In the genomic region with DNA sequence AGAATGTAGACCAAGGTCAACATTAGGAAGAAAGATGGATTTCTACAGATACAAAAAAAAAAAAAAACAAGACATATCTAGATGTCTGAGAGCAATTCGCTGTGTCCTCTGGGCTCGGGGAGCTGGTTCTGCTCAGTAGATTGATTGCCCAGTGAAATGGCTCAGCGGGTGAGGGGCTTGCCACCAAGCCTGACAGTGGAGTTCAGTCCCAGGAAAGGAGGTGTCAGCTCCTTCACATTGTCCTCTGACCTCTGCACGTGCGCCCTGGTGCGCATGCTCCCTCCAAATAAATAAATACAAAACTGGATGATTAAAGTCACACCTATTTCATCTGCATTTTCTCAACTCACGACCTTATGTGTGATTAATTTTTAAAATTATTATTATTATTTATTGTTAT, we compare ENCODE assay signal across 14 mouse cellular contexts. TPM values are rescaled to one million over a fixed set of nuclear protein-coding genes. Genes with fewer than 3 reads are reported as not detected.
A peak's percentile ranks its signal among the peaks of the same experiment; 100 is the strongest.
DNase-seq lines count a peak whose midpoint lies in the region; ATAC-seq and TF ChIP-seq lines count a peak whose summit lies in the region.
"Had no signal": no experiment of that assay in that cellular context is flagged by ENCODE, and none has a peak within 500 bp of the region (broad histone marks: within the 10 kb centered on the region; RNA-seq: fewer than 3 reads in every experiment).

No protein-coding gene starts in this region.

- TF ChIP-seq POLR2A in ES-Bruce4 (IDR thresholded peaks at IDR 0.05; ENCODE audit: insufficient read depth, low read length) = no peak

- peak; percentile 87 for TF ChIP-seq EP300 in ES-Bruce4 (IDR thresholded peaks at IDR 0.05; ENCODE audit: insufficient read depth, low read depth, low read length)

- peak overlapping the region; percentile 63; the same call in 1 of the 2 replicates for H3K27ac ChIP-seq in forebrain, embryonic 11.5 days (ENCODE audit: low read depth, low read length)
- no peak overlapping the region for H3K27ac ChIP-seq in forebrain, embryonic 13.5 days
- H3K27ac ChIP-seq in kidney, postnatal 0 days = 0 out of 2 replicates have a peak overlapping the region, but pooled peaks have one; percentile 54
- peak overlapping the region; percentile 94 for H3K27ac ChIP-seq in ES-Bruce4 (ENCODE audit: insufficient read depth, low read length)
- H3K27ac ChIP-seq in hindbrain, postnatal 0 days = peak overlapping the region; percentile 34; the same call in 1 of the 2 replicates

- no peaks in the 10 kb centered on the region for H3K9me3 ChIP-seq in forebrain, embryonic 11.5 days (ENCODE audit: control insufficient read depth, low read length)
- no peaks in the 10 kb centered on the region for H3K9me3 ChIP-seq in forebrain, embryonic 13.5 days (replicated peaks)
- H3K9me3 ChIP-seq in kidney, postnatal 0 days (replicated peaks; ENCODE audit: low read length) = no peaks in the 10 kb centered on the region
- no peaks in the 10 kb centered on the region for H3K9me3 ChIP-seq in ES-Bruce4 (replicated peaks; ENCODE audit: control insufficient read depth, insufficient read depth, low read length, poor library complexity, severe bottlenecking)
- H3K9me3 ChIP-seq in hindbrain, postnatal 0 days (ENCODE audit: low read length) = no peaks in the 10 kb centered on the region
- H3K9me3 ChIP-seq: heart, embryonic 10.5 days had no signal

- no peaks in the 10 kb centered on the region for H3K36me3 ChIP-seq in forebrain, embryonic 11.5 days (ENCODE audit: control insufficient read depth, insufficient read depth, low read length)
- no peaks in the 10 kb centered on the region for H3K36me3 ChIP-seq in forebrain, embryonic 13.5 days (ENCODE audit: poor library complexity, severe bottlenecking)
- H3K36me3 ChIP-seq in kidney, postnatal 0 days (ENCODE audit: insufficient read depth, low read length) = no peaks in the 10 kb centered on the region
- no peaks in the 10 kb centered on the region for H3K36me3 ChIP-seq in ES-Bruce4 (ENCODE audit: control insufficient read depth, insufficient read depth, low read length, poor library complexity, severe bottlenecking)
- no peaks in the 10 kb centered on the region for H3K36me3 ChIP-seq in hindbrain, postnatal 0 days (ENCODE audit: insufficient read depth, low read length)
- H3K36me3 ChIP-seq: heart, embryonic 10.5 days; limb, embryonic 13.5 days had no signal

- no peak for DNase-seq in forebrain, embryonic 11.5 days (ENCODE audit: low spot score)
- DNase-seq in kidney, postnatal 0 days (ENCODE audit: low spot score) = no peak
- DNase-seq in kidney, postnatal 36 days = no peak
- DNase-seq in hindbrain, postnatal 0 days (ENCODE audit: low spot score) = no peak
- DNase-seq in urinary bladder, postnatal 36 days (ENCODE audit: low spot score in 2 of 2) = no peak
- DNase-seq in layer of hippocampus, adult 9-10 months (ENCODE audit: low spot score) = no peak
- DNase-seq: cerebellum, postnatal 36 days; kidney, adult 18-20 months had no signal

- H3K27me3 ChIP-seq in forebrain, embryonic 11.5 days (ENCODE audit: control insufficient read depth, insufficient read depth, low read length) = no peaks in the 10 kb centered on the region
- no peaks in the 10 kb centered on the region for H3K27me3 ChIP-seq in forebrain, embryonic 13.5 days
- H3K27me3 ChIP-seq in kidney, postnatal 0 days (ENCODE audit: insufficient read depth, low read length) = no peaks in the 10 kb centered on the region
- H3K27me3 ChIP-seq in ES-Bruce4 (ENCODE audit: control insufficient read depth, insufficient read depth, low read length, poor library complexity, severe bottlenecking) = no peaks in the 10 kb centered on the region
- H3K27me3 ChIP-seq in hindbrain, postnatal 0 days (ENCODE audit: insufficient read depth, low read length) = no peaks in the 10 kb centered on the region
- H3K27me3 ChIP-seq: limb, embryonic 13.5 days had no signal

- no peak overlapping the region for H3K4me3 ChIP-seq in forebrain, embryonic 11.5 days (ENCODE audit: low read depth, low read length)
- no peak overlapping the region for H3K4me3 ChIP-seq in forebrain, embryonic 13.5 days
- H3K4me3 ChIP-seq in kidney, postnatal 0 days (replicated peaks; ENCODE audit: low read depth, low read length) = no peak overlapping the region
- no peak overlapping the region for H3K4me3 ChIP-seq in ES-Bruce4 (ENCODE audit: low read depth, low read length)
- no peak overlapping the region for H3K4me3 ChIP-seq in hindbrain, postnatal 0 days (ENCODE audit: low read length)
- H3K4me3 ChIP-seq: erythroblast, embryonic 14.5 days; heart, embryonic 10.5 days; limb, embryonic 13.5 days; myocyte had no signal

- 29% methylated on average over 7 of the region's 7 CpGs for WGBS in forebrain, embryonic 11.5 days
- 32% methylated on average over 7 of the region's 7 CpGs for WGBS in forebrain, embryonic 13.5 days
- WGBS in kidney, postnatal 0 days = 45% methylated on average over 7 of the region's 7 CpGs
- WGBS in hindbrain, postnatal 0 days = 34% methylated on average over 7 of the region's 7 CpGs

- no peak overlapping the region for H3K9ac ChIP-seq in forebrain, embryonic 11.5 days (ENCODE audit: low read length)
- H3K9ac ChIP-seq in forebrain, embryonic 13.5 days = no peak overlapping the region
- no peak overlapping the region for H3K9ac ChIP-seq in kidney, postnatal 0 days (ENCODE audit: low read depth, low read length)
- no peak overlapping the region for H3K9ac ChIP-seq in ES-Bruce4 (ENCODE audit: low read depth, poor library complexity, severe bottlenecking)
- no peak overlapping the region for H3K9ac ChIP-seq in hindbrain, postnatal 0 days (replicated peaks; ENCODE audit: low read length)
- H3K9ac ChIP-seq: limb, embryonic 13.5 days had no signal

- H3K4me2 ChIP-seq in forebrain, embryonic 11.5 days (ENCODE audit: low read depth, low read length, severe bottlenecking) = no peak overlapping the region
- H3K4me2 ChIP-seq in forebrain, embryonic 13.5 days = no peak overlapping the region
- no peak overlapping the region for H3K4me2 ChIP-seq in kidney, postnatal 0 days (ENCODE audit: low read length)
- H3K4me2 ChIP-seq in hindbrain, postnatal 0 days (ENCODE audit: low read depth, low read length) = no peak overlapping the region
- H3K4me2 ChIP-seq: limb, embryonic 13.5 days had no signal

- peaks cover 4% of the 10 kb centered on the region; the same call in 1 of the 2 replicates for H3K4me1 ChIP-seq in forebrain, embryonic 11.5 days (replicated peaks; ENCODE audit: control insufficient read depth, insufficient read depth, low read length)
- peaks cover 14% of the 10 kb centered on the region for H3K4me1 ChIP-seq in forebrain, embryonic 13.5 days
- H3K4me1 ChIP-seq in kidney, postnatal 0 days (replicated peaks; ENCODE audit: insufficient read depth, low read length) = peaks cover 3% of the 10 kb centered on the region
- peaks cover 5% of the 10 kb centered on the region for H3K4me1 ChIP-seq in ES-Bruce4 (ENCODE audit: control insufficient read depth, insufficient read depth, low read length)
- no peaks in the 10 kb centered on the region for H3K4me1 ChIP-seq in hindbrain, postnatal 0 days (ENCODE audit: insufficient read depth, low read length)

- no peak for ATAC-seq in forebrain, embryonic 11.5 days (replicated peaks; ENCODE audit: low FRiP score)
- no peak for ATAC-seq in forebrain, embryonic 13.5 days
- ATAC-seq in kidney, postnatal 0 days (replicated peaks; ENCODE audit: low FRiP score, low read depth) = no peak
- no peak for ATAC-seq in hindbrain, postnatal 0 days

- TF ChIP-seq CTCF in kidney, postnatal 0 days (IDR thresholded peaks at IDR 0.05; ENCODE audit: low read depth) = no peak
- no peak for TF ChIP-seq CTCF in ES-Bruce4 (IDR thresholded peaks at IDR 0.05; ENCODE audit: low read depth, low read length)
- no peak for TF ChIP-seq CTCF in hindbrain, postnatal 0 days (IDR thresholded peaks at IDR 0.05; ENCODE audit: low read depth)

RNA-seq across cellular contexts. Expression of gene Adipor2, which starts 1.9 kb away (rescaled TPM):
- polyA plus RNA-seq in forebrain, embryonic 11.5 days (2014; fragmentation: Nextera tagmentation; extraction: Ambion mirVana) = 19.9 and 20.6 TPM in 2 replicates
- 38.3 and 43.1 TPM in 2 replicates for polyA plus RNA-seq in forebrain, embryonic 13.5 days (2015; fragmentation: Nextera tagmentation; extraction: Ambion mirVana)
- 43.3 and 47.3 TPM in 2 replicates for polyA plus RNA-seq in kidney, postnatal 0 days (2015; fragmentation: Nextera tagmentation; extraction: Ambion mirVana)
- 104 and 111 TPM in 2 replicates for polyA plus RNA-seq in ES-Bruce4 (2011; ENCODE audit: insufficient read depth, insufficient read length, low read depth, missing spikeins)
- 40.9 and 41.8 TPM in 2 replicates for total RNA-seq in hindbrain, postnatal 0 days (2014; rRNA removed)
- polyA plus RNA-seq in hindbrain, postnatal 0 days (2015; fragmentation: Nextera tagmentation; extraction: Ambion mirVana) = 30.8 and 32.2 TPM in 2 replicates
